Mouse (Mus musculus) brain, embryonic 14.5 days (tissue): ENCODE results near the gene Impdh2. TPM values are rescaled to one million over a fixed set of nuclear protein-coding genes. Genes with fewer than 3 reads are reported as not detected.
"Not testable (repeated sequence)": the region's sequence is repeated elsewhere in the genome, so short reads cannot be mapped to it uniquely, and the experiment has no call there.

Experiments
- DNase-seq: peaks from one replicate; pipeline ENCODE4 v3.0.0-alpha.2; 2011; ENCODE audit warnings: low read depth
- CTCF ChIP-seq: fragments of 200-500 bp; IDR thresholded peaks from 2 replicates; pipeline ENCODE4 v1.5.1; 2012; ENCODE audit warnings: inconsistent platforms, mild to moderate bottlenecking, moderate library complexity, borderline replicate concordance; ENCODE audit not compliant: insufficient read depth, insufficient read length; ENCODE audit errors: extremely low read depth
- POLR2A ChIP-seq: fragments of 200-500 bp; IDR thresholded peaks from 2 replicates; pipeline ENCODE4 v1.6.1; 2012; ENCODE audit warnings: mild to moderate bottlenecking, inconsistent platforms, borderline replicate concordance; ENCODE audit not compliant: poor library complexity, insufficient read depth, insufficient read length, severe bottlenecking; ENCODE audit errors: extremely low read depth
- polyA plus RNA-seq: library from polyadenylated mRNA; depleted of rRNA; stranded (reverse); fragments of >200 nt; gene quantifications from 2 replicates; pipeline ENCODE4 v1.2.3, GENCODE M21; 2012; rRNA removed

Gene Impdh2
- polyA plus RNA-seq, 1 experiment = 127 TPM

- DNase-seq = peak; percentile 38
- TF ChIP-seq CTCF (no peak), POLR2A (no peak)
Observed at GRCm38 (mm10) chr9:108591462-108591861, 31.4 kb downstream of the Impdh2 start.

GRCm38 (mm10) chr9:108594354-108594753 lies 34.3 kb downstream of the Impdh2 start:
- no peak for TF ChIP-seq POLR2A
- DNase-seq = no peak

GRCm38 (mm10) chr9:108596998-108597764 lies 37.1 kb downstream of the Impdh2 start, which contains the start of gene P4htm:
TSS of gene P4htm (minus strand) at chr9:108597667.
- peak; percentile 81 for DNase-seq
- TF ChIP-seq POLR2A = peak; percentile 79
- TF ChIP-seq CTCF = peak; percentile 24; the same call in 1 of the 2 replicates

- TF ChIP-seq CTCF = no peak
- TF ChIP-seq POLR2A = no peak
- DNase-seq = no peak
Observed at GRCm38 (mm10) chr9:108599021-108599566, 39.0 kb downstream of the Impdh2 start.

GRCm38 (mm10) chr9:108600011-108600410 lies 39.9 kb downstream of the Impdh2 start:
- no peak for DNase-seq
- TF ChIP-seq CTCF = no peak
- no peak for TF ChIP-seq POLR2A

- TF ChIP-seq CTCF (no peak), POLR2A (no peak)
- no peak for DNase-seq
Observed at GRCm38 (mm10) chr9:108601986-108602385, 41.9 kb downstream of the Impdh2 start.

- not testable (repeated sequence) for DNase-seq
Observed at GRCm38 (mm10) chr9:108607929-108608328, 47.8 kb downstream of the Impdh2 start.

- DNase-seq = no peak
- TF ChIP-seq CTCF (no peak), POLR2A (no peak)
Observed at GRCm38 (mm10) chr9:108608889-108609288, 48.8 kb downstream of the Impdh2 start.

GRCm38 (mm10) chr9:108611488-108611887 lies 51.4 kb downstream of the Impdh2 start:
- DNase-seq = no peak
- no peak for TF ChIP-seq CTCF
- no peak for TF ChIP-seq POLR2A

Other genes with a start within 250 kb of the Impdh2 start
- gene Gpx1, start 221.4 kb upstream of the Impdh2 start, polyA plus RNA-seq = 381 and 444 TPM in 2 replicates
- gene Usp4, start 212.4 kb upstream of the Impdh2 start, polyA plus RNA-seq = 113 and 152 TPM in 2 replicates
- 2.3 and 3.2 TPM in 2 replicates for gene 1700102P08Rik, start 167.5 kb upstream of the Impdh2 start, polyA plus RNA-seq
- 1.4 and 1.5 TPM in 2 replicates for gene Ccdc36, start 131.8 kb upstream of the Impdh2 start, polyA plus RNA-seq
- gene BC048562, start 123.8 kb upstream of the Impdh2 start, polyA plus RNA-seq = not detected in 2 replicates
- gene Ccdc71, start 99.8 kb upstream of the Impdh2 start, polyA plus RNA-seq = 37.6 and 38.8 TPM in 2 replicates
- 84.2 and 100 TPM in 2 replicates for gene Klhdc8b, start 98.7 kb upstream of the Impdh2 start, polyA plus RNA-seq
- gene Lamb2, start 80.5 kb upstream of the Impdh2 start, polyA plus RNA-seq = 42.9 and 49.3 TPM in 2 replicates
- 184 and 208 TPM in 2 replicates for gene Usp19, start 69.7 kb upstream of the Impdh2 start, polyA plus RNA-seq
- 181 and 184 TPM in 2 replicates for gene Qars, start 52.6 kb upstream of the Impdh2 start, polyA plus RNA-seq
- 166 and 169 TPM in 2 replicates for gene Qrich1, start 43.5 kb upstream of the Impdh2 start, polyA plus RNA-seq
- 47.8 and 67.8 TPM in 2 replicates for gene Ndufaf3, start 7.1 kb downstream of the Impdh2 start, polyA plus RNA-seq
- 190 and 347 TPM in 2 replicates for gene Dalrd3, start 9.6 kb downstream of the Impdh2 start, polyA plus RNA-seq
- gene Wdr6, start 18.5 kb downstream of the Impdh2 start, polyA plus RNA-seq = 329 and 375 TPM in 2 replicates
- 28.4 and 31.6 TPM in 2 replicates for gene P4htm, start 37.4 kb downstream of the Impdh2 start, polyA plus RNA-seq
- 47.9 and 49.0 TPM in 2 replicates for gene Arih2, start 89.1 kb downstream of the Impdh2 start, polyA plus RNA-seq
- 19.5 and 22.6 TPM in 2 replicates for gene Slc25a20, start 101.8 kb downstream of the Impdh2 start, polyA plus RNA-seq
- 33.8 and 52.8 TPM in 2 replicates for gene Prkar2a, start 129.0 kb downstream of the Impdh2 start, polyA plus RNA-seq
- 352 and 472 TPM in 2 replicates for gene Ip6k2, start 223.5 kb downstream of the Impdh2 start, polyA plus RNA-seq
- 34.3 and 38.5 TPM in 2 replicates for gene Nckipsd, start 248.1 kb downstream of the Impdh2 start, polyA plus RNA-seq